Mouse (Mus musculus) bone marrow, adult 2 months (tissue): Measurements from ENCODE around the gene Arhgef10l.

Experiments
- CTCF ChIP-seq: fragments of 200-500 bp; IDR thresholded peaks from 2 replicates; pipeline ENCODE4 v1.5.1; 2011; ENCODE audit warnings: low read length, control low read depth; ENCODE audit not compliant: control insufficient read depth, insufficient read depth
- POLR2A ChIP-seq: fragments of 200-500 bp; IDR thresholded peaks from 2 replicates; pipeline ENCODE4 v1.6.1; 2011; ENCODE audit warnings: low read depth, mild to moderate bottlenecking, control low read depth, low read length, borderline replicate concordance; ENCODE audit not compliant: control insufficient read depth

- TF ChIP-seq POLR2A (no peak), CTCF (no peak)
These were observed 29.3 kb upstream of the Arhgef10l start for GRCm38 (mm10) chr4:140695146-140695545.
